Comparison of ENCODE assay signal across 8 mouse cellular contexts in genomic region chr4:33245853-33246395, GRCm38 (mm10). TPM values are rescaled to one million over a fixed set of nuclear protein-coding genes. Genes with fewer than 3 reads are reported as not detected.
DNase-seq lines count a peak whose midpoint lies in the region; ATAC-seq and TF ChIP-seq lines count a peak whose summit lies in the region.

No protein-coding gene starts in this region.

- DNase-seq in adrenal gland, adult (ENCODE audit: inconsistent age in 2 of 2, low spot score in 1 of 2) = peak; percentile 39 to 64
- DNase-seq in adrenal gland, postnatal 36 days = no peak
- DNase-seq in lung, postnatal 0 days (ENCODE audit: low spot score) = no peak
- no peak for DNase-seq in lung, adult 2 months
- DNase-seq in gastrocnemius, postnatal 4 days (ENCODE audit: low spot score in 2 of 2) = no peak
- DNase-seq in cerebellum, adult 11-12 months = no peak

- H3K9ac ChIP-seq in lung, postnatal 0 days (replicated peaks; ENCODE audit: low read depth) = peak overlapping the region; percentile 29; the same call in 1 of the 2 replicates
- H3K9ac ChIP-seq in limb, embryonic 12.5 days (replicated peaks) = no peak overlapping the region
- H3K9ac ChIP-seq in stomach, embryonic 15.5 days = no peak overlapping the region

- TF ChIP-seq CTCF in lung, postnatal 0 days (IDR thresholded peaks at IDR 0.05) = no peak
- no peak for TF ChIP-seq CTCF in lung, adult 2 months (IDR thresholded peaks at IDR 0.05; ENCODE audit: insufficient read depth, low read length)

- no peak for TF ChIP-seq EP300 in lung, postnatal 0 days (IDR thresholded peaks at IDR 0.05)

- no peak overlapping the region for H3K27ac ChIP-seq in lung, postnatal 0 days (ENCODE audit: low read length)
- no peak overlapping the region for H3K27ac ChIP-seq in limb, embryonic 12.5 days
- no peak overlapping the region; the same call in 1 of the 2 replicates for H3K27ac ChIP-seq in stomach, embryonic 15.5 days

- no peaks in the 10 kb centered on the region for H3K9me3 ChIP-seq in lung, postnatal 0 days (ENCODE audit: low read length)
- no peaks in the 10 kb centered on the region for H3K9me3 ChIP-seq in limb, embryonic 12.5 days
- H3K9me3 ChIP-seq in stomach, embryonic 15.5 days = no peaks in the 10 kb centered on the region

- peak overlapping the region; percentile 100 for H3K4me3 ChIP-seq in lung, postnatal 0 days (ENCODE audit: low read depth, low read length)
- no peak overlapping the region for H3K4me3 ChIP-seq in lung, adult 2 months (replicated peaks; ENCODE audit: extremely low read depth, low read depth, low read length)
- peak overlapping the region; percentile 97 for H3K4me3 ChIP-seq in limb, embryonic 12.5 days (replicated peaks)
- H3K4me3 ChIP-seq in stomach, embryonic 15.5 days (replicated peaks) = peak overlapping the region; percentile 19

- peak overlapping the region; percentile 57 for H3K4me2 ChIP-seq in lung, postnatal 0 days (replicated peaks; ENCODE audit: low read depth, low read length)
- peak overlapping the region; percentile 72 for H3K4me2 ChIP-seq in limb, embryonic 12.5 days
- H3K4me2 ChIP-seq in stomach, embryonic 15.5 days = peak overlapping the region; percentile 64

- 58% methylated on average over 14 of the region's 14 CpGs for WGBS in lung, postnatal 0 days
- WGBS in lung, adult 2 months = 35% methylated on average over 14 of the region's 14 CpGs
- 91% methylated on average over 14 of the region's 14 CpGs for WGBS in limb, embryonic 12.5 days
- WGBS in stomach, embryonic 15.5 days = 76% methylated on average over 14 of the region's 14 CpGs

- H3K27me3 ChIP-seq in lung, postnatal 0 days (replicated peaks; ENCODE audit: insufficient read depth, low read length) = no peaks in the 10 kb centered on the region
- H3K27me3 ChIP-seq in limb, embryonic 12.5 days = no peaks in the 10 kb centered on the region
- no peaks in the 10 kb centered on the region for H3K27me3 ChIP-seq in stomach, embryonic 15.5 days (replicated peaks)

- peaks cover 19% of the 10 kb centered on the region; the same call in 1 of the 2 replicates for H3K36me3 ChIP-seq in lung, postnatal 0 days (ENCODE audit: insufficient read depth, low read length)
- peaks cover 44% of the 10 kb centered on the region for H3K36me3 ChIP-seq in limb, embryonic 12.5 days
- peaks cover 16% of the 10 kb centered on the region for H3K36me3 ChIP-seq in stomach, embryonic 15.5 days

- ATAC-seq in lung, postnatal 0 days = no peak
- ATAC-seq in limb, embryonic 12.5 days (ENCODE audit: insufficient number of reproducible peaks, insufficient read depth, low FRiP score, low TSS enrichment, low read depth) = no peak
- ATAC-seq in stomach, embryonic 15.5 days (ENCODE audit: insufficient read depth, low FRiP score, low read depth) = no peak

- peaks cover 9% of the 10 kb centered on the region; the same call in 1 of the 2 replicates for H3K4me1 ChIP-seq in lung, postnatal 0 days (ENCODE audit: insufficient read depth, low read depth, low read length)
- H3K4me1 ChIP-seq in lung, adult 2 months (ENCODE audit: control insufficient read depth, insufficient read depth, low read length) = peaks cover 3% of the 10 kb centered on the region
- peaks cover 23% of the 10 kb centered on the region for H3K4me1 ChIP-seq in limb, embryonic 12.5 days (replicated peaks)
- H3K4me1 ChIP-seq in stomach, embryonic 15.5 days = peaks cover 9% of the 10 kb centered on the region; the same call in 1 of the 2 replicates

- no peak for TF ChIP-seq POLR2A in lung, adult 2 months (IDR thresholded peaks at IDR 0.05; ENCODE audit: borderline replicate concordance, extremely low read depth, low read depth, low read length)

RNA-seq across cellular contexts. Expression of gene Srsf12, which starts 37.1 kb away (rescaled TPM):
- total RNA-seq in adrenal gland, postnatal 36 days (2021) = 1 to 10 TPM in 1 of 2 experiments, under 1 TPM in 1; 0.76 to 1.2 TPM
- 0.16 and 0.31 TPM in 2 replicates for polyA plus RNA-seq in lung, postnatal 0 days (2015; fragmentation: Nextera tagmentation; extraction: Ambion mirVana)
- polyA plus RNA-seq in lung, adult 2 months (2012; rRNA removed) = 0.06 and 0.19 TPM in 2 replicates
- 14.6 and 16.9 TPM in 2 replicates for polyA plus RNA-seq in limb, embryonic 12.5 days (2016; fragmentation: Nextera tagmentation; extraction: Ambion mirVana)
- polyA plus RNA-seq in stomach, embryonic 15.5 days (2015; fragmentation: Nextera tagmentation; extraction: Ambion mirVana) = 6.8 and 8.3 TPM in 2 replicates
- under 1 TPM in 1 of 2 experiments, not detected in 1; 0.08 TPM for total RNA-seq in gastrocnemius, postnatal 4 days (2021)

RNA-seq across cellular contexts. Expression of gene Pnrc1, which starts 44.0 kb away (rescaled TPM):
- total RNA-seq in adrenal gland, postnatal 36 days (2021) = 100 to 1,000 TPM; 192 to 221 TPM
- polyA plus RNA-seq in lung, postnatal 0 days (2015; fragmentation: Nextera tagmentation; extraction: Ambion mirVana) = 153 and 169 TPM in 2 replicates
- polyA plus RNA-seq in lung, adult 2 months (2012; rRNA removed) = 110 and 197 TPM in 2 replicates
- polyA plus RNA-seq in limb, embryonic 12.5 days (2016; fragmentation: Nextera tagmentation; extraction: Ambion mirVana) = 127 and 128 TPM in 2 replicates
- polyA plus RNA-seq in stomach, embryonic 15.5 days (2015; fragmentation: Nextera tagmentation; extraction: Ambion mirVana) = 90.7 and 99.1 TPM in 2 replicates
- 100 to 1,000 TPM; 117 to 126 TPM for total RNA-seq in gastrocnemius, postnatal 4 days (2021)

RNA-seq across cellular contexts. Expression of gene Pm20d2, which starts 56.4 kb away (rescaled TPM):
- 10 to 100 TPM; 17.9 to 63.5 TPM for total RNA-seq in adrenal gland, postnatal 36 days (2021)
- 0.70 and 0.86 TPM in 2 replicates for polyA plus RNA-seq in lung, postnatal 0 days (2015; fragmentation: Nextera tagmentation; extraction: Ambion mirVana)
- 4.7 and 5.5 TPM in 2 replicates for polyA plus RNA-seq in lung, adult 2 months (2012; rRNA removed)
- polyA plus RNA-seq in limb, embryonic 12.5 days (2016; fragmentation: Nextera tagmentation; extraction: Ambion mirVana) = 1.5 and 1.6 TPM in 2 replicates
- polyA plus RNA-seq in stomach, embryonic 15.5 days (2015; fragmentation: Nextera tagmentation; extraction: Ambion mirVana) = 1.2 and 1.7 TPM in 2 replicates
- 10 to 100 TPM; 28.8 to 35.2 TPM for total RNA-seq in gastrocnemius, postnatal 4 days (2021)

Comparison
In these comparisons a context has a peak if more than half of its experiments do, and no peak if none do; other contexts are left out.
1. DNase-seq: peak in adrenal gland, adult (2 of 2); none in adrenal gland, postnatal 36 days (0 of 2), lung, postnatal 0 days (single experiment), lung, adult 2 months (single experiment), gastrocnemius, postnatal 4 days (0 of 2) and cerebellum, adult 11-12 months (single experiment).
2. Peak in every context shown above with its lines, with median percentiles within 50 percentile points of each other: H3K4me2 ChIP-seq.